Mouse (Mus musculus) MEL (cell line): ENCODE measurements around the gene Rfx7.
A peak's percentile ranks its signal among the peaks of the same experiment; 100 is the strongest.

Source experiments
- CTCF ChIP-seq, 3 experiments: IDR thresholded peaks in 2 of 3; conservative IDR thresholded peaks in 1 of 3; 2 replicates each; pipeline ENCODE4 v1.5.1; 2011 to 2012; ENCODE audit warnings: low read length in 3 of 3, low read depth in 2 of 3, mild to moderate bottlenecking in 2 of 3, improper control_type of control experiment in 1 of 3, inconsistent platforms in 1 of 3, mixed read lengths in 1 of 3, moderate library complexity in 1 of 3; ENCODE audit not compliant: control insufficient read depth in 1 of 3, insufficient read depth in 1 of 3, poor library complexity in 1 of 3, severe bottlenecking in 1 of 3
- EP300 ChIP-seq, 2 experiments: IDR thresholded peaks; 2 replicates each; pipeline ENCODE4 v1.6.1; 2011; ENCODE audit warnings: improper control_type of control experiment in 2 of 2, low read length in 2 of 2, low read depth in 1 of 2, mild to moderate bottlenecking in 1 of 2
- NRF1 ChIP-seq: IDR thresholded peaks from 2 replicates; pipeline ENCODE4 v1.6.1; 2014; ENCODE audit warnings: low read depth, mild to moderate bottlenecking, inconsistent platforms, low read length, improper control_type of control experiment, moderate library complexity; ENCODE audit not compliant: poor library complexity, insufficient read depth, severe bottlenecking
- POLR2AphosphoS2 ChIP-seq: IDR thresholded peaks from 2 replicates; pipeline ENCODE4 v1.6.1; 2011; ENCODE audit warnings: low read length, improper control_type of control experiment
- ZKSCAN1 ChIP-seq: IDR thresholded peaks from 2 replicates; pipeline ENCODE4 v1.6.1; 2012; ENCODE audit warnings: low read depth, mild to moderate bottlenecking, inconsistent platforms, low read length, improper control_type of control experiment, moderate library complexity

GRCm38 (mm10) chr9:72530237-72530636, 1.8 kb upstream of the Rfx7 start:
- TF ChIP-seq EP300 (IDR thresholded peaks at IDR 0.05; ENCODE audit: low read depth in 1 of 2, low read length in 2 of 2) (peak in 1 of 2 experiments; percentile 67; a peak in 2 of 4 replicates), ZKSCAN1 (no peak), NRF1 (0 out of 2 replicates have a peak, but pooled peaks have one; percentile 16), CTCF (IDR thresholded peaks at IDR 0.05 in 2 of 3, conservative IDR thresholded peaks at IDR 0.05 in 1 of 3; ENCODE audit: control insufficient read depth in 1 of 3, insufficient read depth in 1 of 3, low read depth in 2 of 3, low read length in 3 of 3, poor library complexity in 1 of 3, severe bottlenecking in 1 of 3) (peak; percentile 94 to 100 (median 97)), POLR2AphosphoS2 (no peak)
